Mouse (Mus musculus) stomach, embryonic 14.5 days (tissue): ENCODE results near the gene Ppp1r1b. TPM values are rescaled to one million over a fixed set of nuclear protein-coding genes. Genes with fewer than 3 reads are reported as not detected.

ENCODE experiments used
- ATAC-seq: fragments of 200-750 bp; cut with Nextera tagmentation; 2 replicates; pipeline ENCODE4 v1.8.0; 2017; ENCODE audit warnings: low read depth, moderate TSS enrichment; ENCODE audit not compliant: insufficient number of reproducible peaks, insufficient read depth, low FRiP score
- H3K27ac ChIP-seq: fragments of 300-500 bp; sonication (generic); 2 replicates; pipeline ENCODE4 v1.5.1; 2014; ENCODE audit warnings: mild to moderate bottlenecking, low read length, moderate library complexity, mixed read lengths
- H3K27me3 ChIP-seq: fragments of 300-500 bp; sonication (generic); 2 replicates; pipeline ENCODE4 v1.6.1; 2014; ENCODE audit warnings: low read length, control low read depth, mixed read lengths; ENCODE audit not compliant: control insufficient read depth, insufficient read depth
- H3K36me3 ChIP-seq: fragments of 300-500 bp; sonication (generic); 2 replicates; pipeline ENCODE4 v1.6.1; 2014; ENCODE audit warnings: mild to moderate bottlenecking, control low read depth, low read length, moderate library complexity, mixed read lengths; ENCODE audit not compliant: control insufficient read depth, insufficient read depth
- H3K4me1 ChIP-seq: fragments of 300-500 bp; sonication (generic); 2 replicates; pipeline ENCODE4 v1.6.1; 2014; ENCODE audit warnings: low read length, control low read depth, mixed read lengths; ENCODE audit not compliant: control insufficient read depth, insufficient read depth
- H3K4me2 ChIP-seq: fragments of 300-500 bp; sonication (generic); replicated peaks from 2 replicates; pipeline ENCODE4 v1.6.1; 2014; ENCODE audit warnings: low read depth, low read length, control low read depth
- H3K4me3 ChIP-seq: fragments of 300-500 bp; sonication (generic); 2 replicates; pipeline ENCODE4 v1.5.1; 2014; ENCODE audit warnings: low read depth, low read length, control low read depth
- H3K9ac ChIP-seq: fragments of 300-500 bp; sonication (generic); replicated peaks from 2 replicates; pipeline ENCODE4 v1.6.1; 2014; ENCODE audit warnings: low read depth, mild to moderate bottlenecking, control low read depth, low read length, moderate library complexity, mixed read lengths
- H3K9me3 ChIP-seq: fragments of 300-500 bp; sonication (generic); 2 replicates; pipeline ENCODE4 v1.6.1; 2016; ENCODE audit warnings: low read depth, low read length, control low read depth; ENCODE audit not compliant: control insufficient read depth
- WGBS: fragments of 180-500 bp; shearing (Covaris S2); extraction: QIAGEN DNeasy Blood & Tissue Kit; methylation state at CpG from one replicate; pipeline ENCODE4 v1.1.7; 2014; 5-methylcytosine and 5-hydroxymethylcytosine counted together
- polyA plus RNA-seq: library from polyadenylated mRNA; unstranded; fragments of >200 nt; fragmentation: Nextera tagmentation; extraction: Ambion mirVana; gene quantifications from 2 replicates; pipeline ENCODE4 v1.2.1, GENCODE M21; 2014

Ppp1r1b gene
- polyA plus RNA-seq, 1 experiment from 2014 or later = 8.7 TPM

GRCm38 (mm10) chr11:98349308-98349707 is 1.1 kb downstream of the Ppp1r1b start:
- Histone ChIP-seq H3K4me3 (peak overlapping the region; percentile 50; the same call in 1 of the 2 replicates), H3K27ac (no peak overlapping the region), H3K9ac (no peak overlapping the region), H3K9me3 (no peaks in the 10 kb centered on the region), H3K4me2 (peak overlapping the region; percentile 86), H3K4me1 (peaks cover 8% of the 10 kb centered on the region; the same call in 1 of the 2 replicates), H3K27me3 (peaks cover 53% of the 10 kb centered on the region), H3K36me3 (no peaks in the 10 kb centered on the region)
- ATAC-seq = no peak
- 6% methylated on average over 9 of the region's 9 CpGs for WGBS

GRCm38 (mm10) chr11:98352272-98352990 is 4.2 kb downstream of the Ppp1r1b start:
- no peak overlapping the region for H3K4me2 ChIP-seq
- ATAC-seq = no peak
- H3K4me1 ChIP-seq = peaks cover 21% of the 10 kb centered on the region; the same call in 1 of the 2 replicates
- peaks cover 38% of the 10 kb centered on the region for H3K27me3 ChIP-seq
- no peak overlapping the region for H3K4me3 ChIP-seq
- H3K27ac ChIP-seq = no peak overlapping the region
- 65% methylated on average over 18 of the region's 18 CpGs for WGBS
- no peaks in the 10 kb centered on the region for H3K36me3 ChIP-seq
- no peak overlapping the region; the same call in 1 of the 2 replicates for H3K9ac ChIP-seq
- H3K9me3 ChIP-seq = no peaks in the 10 kb centered on the region

DNA sequence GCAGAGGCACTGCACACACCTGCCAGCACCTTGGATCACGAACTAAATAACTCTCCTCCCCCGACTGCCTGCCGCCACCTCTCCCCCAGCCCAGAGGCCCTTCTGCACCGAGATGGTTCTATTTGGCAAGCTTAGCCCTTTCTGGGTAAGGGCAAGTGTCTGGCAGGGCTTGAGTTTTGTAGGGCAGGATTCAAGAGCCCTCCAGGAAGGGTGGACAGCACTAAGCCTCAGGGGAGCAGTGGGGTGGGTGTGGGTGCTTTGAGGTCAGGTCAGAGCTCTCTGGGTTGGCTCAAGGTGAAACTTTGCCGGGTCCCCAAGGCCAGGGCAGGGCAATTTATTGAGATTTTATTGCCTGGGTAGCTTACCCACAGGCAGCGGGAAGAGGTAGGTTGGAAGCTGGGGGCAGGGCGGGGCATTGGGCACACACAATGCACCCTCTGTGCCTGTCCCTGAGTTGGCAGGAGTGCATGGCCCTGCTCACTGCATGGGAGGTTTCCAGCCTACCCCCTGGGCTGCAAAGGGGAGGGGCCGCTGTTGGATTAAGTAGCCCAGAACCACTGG is 5.5 kb downstream of the Ppp1r1b start:
- WGBS = 30% methylated on average over 8 of the region's 8 CpGs
- ATAC-seq = no peak
- no peak overlapping the region for H3K27ac ChIP-seq
- H3K9me3 ChIP-seq = no peaks in the 10 kb centered on the region
- H3K27me3 ChIP-seq = peaks cover 28% of the 10 kb centered on the region
- no peaks in the 10 kb centered on the region for H3K36me3 ChIP-seq
- H3K4me1 ChIP-seq = peaks cover 21% of the 10 kb centered on the region; the same call in 1 of the 2 replicates
- no peak overlapping the region for H3K9ac ChIP-seq
- no peak overlapping the region for H3K4me2 ChIP-seq
- no peak overlapping the region for H3K4me3 ChIP-seq

DNA sequence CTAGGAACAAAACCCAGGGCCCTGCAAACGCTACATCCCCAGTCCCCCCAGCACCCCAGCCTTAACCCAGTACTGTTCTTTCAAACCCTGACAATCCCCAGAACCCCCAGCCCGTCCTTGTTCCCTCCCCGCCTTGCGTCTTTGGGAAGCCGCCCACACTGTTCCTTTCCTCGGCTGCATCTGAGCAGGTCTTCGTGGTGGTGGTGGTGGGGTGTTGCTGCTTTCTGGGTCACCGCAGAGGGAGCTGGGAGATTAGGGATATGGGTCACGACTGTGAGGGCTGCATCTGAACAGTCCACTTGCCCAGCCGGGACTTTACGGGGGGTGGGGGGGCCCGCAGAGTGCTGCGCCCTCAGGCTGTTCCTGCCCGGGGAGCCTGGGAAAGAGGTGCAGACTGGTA is 6.2 kb downstream of the Ppp1r1b start:
- H3K27me3 ChIP-seq = peaks cover 22% of the 10 kb centered on the region
- no peaks in the 10 kb centered on the region for H3K9me3 ChIP-seq
- ATAC-seq = no peak
- H3K27ac ChIP-seq = no peak overlapping the region
- no peaks in the 10 kb centered on the region for H3K36me3 ChIP-seq
- H3K4me2 ChIP-seq = no peak overlapping the region
- 65% methylated on average over 14 of the region's 14 CpGs for WGBS
- H3K4me1 ChIP-seq = peaks cover 23% of the 10 kb centered on the region
- no peak overlapping the region for H3K4me3 ChIP-seq
- H3K9ac ChIP-seq = no peak overlapping the region

- Histone ChIP-seq H3K4me3 (no peak overlapping the region), H3K9me3 (no peaks in the 10 kb centered on the region), H3K4me1 (peaks cover 29% of the 10 kb centered on the region)
Measured at GRCm38 (mm10) chr11:98355732-98356299, 7.6 kb downstream of the Ppp1r1b start.

DNA sequence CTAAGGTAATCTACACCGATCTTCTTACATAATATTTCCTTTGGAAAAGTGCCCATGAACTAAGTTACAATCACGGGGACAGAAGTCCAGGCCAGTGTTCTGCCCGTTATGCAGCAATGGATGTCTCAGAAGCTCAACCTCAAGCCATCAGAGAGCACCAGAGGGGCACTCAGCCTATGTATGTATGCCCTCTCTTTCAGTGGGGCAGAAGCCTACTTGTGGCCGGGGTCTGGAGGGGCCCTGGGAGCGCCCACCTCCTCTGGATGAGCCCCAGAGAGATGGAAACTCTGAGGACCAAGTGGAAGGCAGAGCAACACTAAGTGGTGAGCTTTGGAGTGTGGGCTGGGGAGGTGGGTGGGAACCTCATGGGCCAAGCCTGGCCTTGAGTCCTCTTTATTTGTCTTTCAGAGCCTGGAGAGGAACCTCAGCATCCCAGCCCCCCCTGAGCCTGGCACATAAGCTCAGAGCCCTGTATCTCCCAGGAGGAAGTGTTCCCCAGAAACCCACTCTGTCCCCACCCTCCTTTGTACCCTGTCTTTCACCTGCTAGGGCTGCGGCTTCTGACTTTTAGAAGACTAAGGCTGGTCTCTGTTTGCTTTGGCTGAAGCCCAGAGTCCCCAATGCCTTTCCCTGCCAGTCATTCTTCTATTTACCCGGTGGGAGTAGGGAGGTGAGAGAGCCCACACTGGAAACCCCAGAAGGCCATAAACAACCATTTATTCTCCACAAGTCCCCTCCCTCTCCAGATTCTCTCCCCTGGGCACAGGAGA is 8.6 kb downstream of the Ppp1r1b start:
- 65% methylated on average over 7 of the region's 7 CpGs for WGBS
- peak overlapping the region; percentile 91 for H3K27ac ChIP-seq
- H3K4me2 ChIP-seq = peak overlapping the region; percentile 71; the same call in 1 of the 2 replicates
- peaks cover 29% of the 10 kb centered on the region for H3K4me1 ChIP-seq
- ATAC-seq = peak; percentile 56
- H3K36me3 ChIP-seq = no peaks in the 10 kb centered on the region
- 0 out of 2 replicates have a peak overlapping the region, but pooled peaks have one; percentile 58 for H3K4me3 ChIP-seq
- peak overlapping the region; percentile 18; the same call in 1 of the 2 replicates for H3K9ac ChIP-seq
- peaks cover under 1% of the 10 kb centered on the region; the same call in 1 of the 2 replicates for H3K27me3 ChIP-seq
- no peaks in the 10 kb centered on the region for H3K9me3 ChIP-seq

More at GRCm38 (mm10) chr11:98355732-98356299, 7.6 kb downstream of the Ppp1r1b start:
- no peaks in the 10 kb centered on the region for H3K36me3 ChIP-seq
- peaks cover 9% of the 10 kb centered on the region; the same call in 1 of the 2 replicates for H3K27me3 ChIP-seq
- H3K4me2 ChIP-seq = no peak overlapping the region
- H3K27ac ChIP-seq = peak overlapping the region; percentile 91; the same call in 1 of the 2 replicates
- no peak overlapping the region for H3K9ac ChIP-seq
- ATAC-seq = no peak
- 9% methylated on average over 6 of the region's 6 CpGs for WGBS

DNA sequence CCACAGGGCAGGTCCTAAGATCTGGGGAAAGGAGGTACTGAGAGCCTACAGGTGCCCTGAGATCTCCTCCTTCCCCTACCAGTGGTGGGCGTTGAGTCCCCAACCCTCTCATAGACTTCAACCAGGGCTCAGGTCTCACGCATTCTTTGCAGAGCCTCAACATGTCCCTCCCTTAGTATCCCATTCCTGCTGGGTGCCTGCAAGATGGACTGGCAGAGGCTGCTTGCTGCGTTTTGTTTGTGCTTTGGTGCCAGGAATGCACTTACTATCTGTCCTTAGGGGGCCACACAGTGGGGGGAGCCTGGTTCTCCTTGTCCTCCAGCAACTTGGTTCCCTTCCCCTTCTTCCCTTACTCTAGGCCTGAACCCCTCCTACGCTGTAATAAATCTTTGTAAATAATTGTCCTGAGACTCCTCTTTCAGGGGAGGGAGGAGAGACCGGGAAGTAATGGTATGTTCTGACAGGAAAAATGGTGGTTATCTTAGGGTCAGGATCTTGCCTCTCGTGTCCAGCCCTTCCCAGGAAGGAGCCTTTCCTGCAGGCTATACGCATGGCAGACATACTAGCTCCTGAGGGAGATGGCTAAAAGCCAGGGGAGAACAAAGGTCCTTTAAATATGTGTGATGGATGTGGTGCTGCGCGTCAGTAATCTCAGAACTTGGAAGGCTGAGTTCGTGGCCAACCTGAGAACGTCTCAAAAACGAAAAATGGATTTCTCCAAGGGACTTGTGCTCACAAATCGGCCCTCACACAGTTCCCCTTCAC is 9.4 kb downstream of the Ppp1r1b start:
- WGBS = 8% methylated on average over 13 of the region's 13 CpGs
- peak overlapping the region; percentile 71 for H3K4me2 ChIP-seq
- peak overlapping the region; percentile 91 for H3K27ac ChIP-seq
- H3K4me3 ChIP-seq = peak overlapping the region; percentile 58
- H3K9me3 ChIP-seq = no peaks in the 10 kb centered on the region
- H3K36me3 ChIP-seq = no peaks in the 10 kb centered on the region
- H3K9ac ChIP-seq = peak overlapping the region; percentile 18; the same call in 1 of the 2 replicates
- H3K27me3 ChIP-seq = no peaks in the 10 kb centered on the region
- ATAC-seq = no peak; the same call in none of the 2 replicates
- peaks cover 29% of the 10 kb centered on the region for H3K4me1 ChIP-seq
